Comparison of ENCODE assay signal across 8 mouse cellular contexts in genomic region chr2:52742256-52743158, GRCm38 (mm10). TPM values are rescaled to one million over a fixed set of nuclear protein-coding genes. Genes with fewer than 3 reads are reported as not detected.
DNase-seq lines count a peak whose midpoint lies in the region; ATAC-seq and TF ChIP-seq lines count a peak whose summit lies in the region.

Stam2 (minus strand) TSS chr2:52742281.

- no peaks in the 10 kb centered on the region for H3K9me3 ChIP-seq in heart, embryonic 10.5 days
- H3K9me3 ChIP-seq in kidney, embryonic 15.5 days (replicated peaks) = peaks cover under 1% of the 10 kb centered on the region; the same call in 1 of the 2 replicates

- peak within 1 kb of the TSS; percentile 86 for H3K9ac ChIP-seq in kidney, embryonic 15.5 days

- peak within 1 kb of the TSS; percentile 83 for H3K4me3 ChIP-seq in heart, embryonic 10.5 days
- peak within 1 kb of the TSS; percentile 95 for H3K4me3 ChIP-seq in kidney, embryonic 15.5 days (replicated peaks)

- H3K4me2 ChIP-seq in kidney, embryonic 15.5 days = peak within 1 kb of the TSS; percentile 71

- 0 out of 2 replicates have a peak, but pooled peaks have one; percentile 15 for TF ChIP-seq CTCF in brain, embryonic 14.5 days (IDR thresholded peaks at IDR 0.05; ENCODE audit: borderline replicate concordance, extremely low read depth, insufficient read depth, insufficient read length)

- peak; percentile 90 for ATAC-seq in erythroblast, adult 5-6 weeks (replicated peaks; ENCODE audit: low FRiP score, poor library complexity, severe bottlenecking)
- peak; percentile 94 for ATAC-seq in kidney, embryonic 15.5 days (replicated peaks; ENCODE audit: low FRiP score)

- WGBS in heart, embryonic 10.5 days = 7% methylated on average over 54 of the region's 54 CpGs
- 8% methylated on average over 54 of the region's 54 CpGs for WGBS in kidney, embryonic 15.5 days

- peaks cover 6% of the 10 kb centered on the region; the same call in 1 of the 2 replicates for H3K36me3 ChIP-seq in heart, embryonic 10.5 days
- peaks cover 11% of the 10 kb centered on the region for H3K36me3 ChIP-seq in kidney, embryonic 15.5 days

- TF ChIP-seq POLR2A in brain, embryonic 14.5 days (IDR thresholded peaks at IDR 0.05; ENCODE audit: borderline replicate concordance, extremely low read depth, insufficient read depth, insufficient read length, poor library complexity, severe bottlenecking) = peak; percentile 25; the same call in 1 of the 2 replicates

- H3K4me1 ChIP-seq in heart, embryonic 10.5 days = 0 out of 2 replicates have a peak, but pooled peaks cover 4% of the 10 kb centered on the region
- H3K4me1 ChIP-seq in kidney, embryonic 15.5 days = peaks cover 7% of the 10 kb centered on the region

- DNase-seq in CD4-positive helper T cell, adult 2 months (ENCODE audit: low read depth, low spot score) = peak; percentile 91
- peak; percentile 96 for DNase-seq in brain, embryonic 14.5 days (ENCODE audit: low read depth)
- DNase-seq in heart, embryonic 10.5 days (ENCODE audit: low spot score) = peak; percentile 95
- DNase-seq in liver = peak; percentile 86
- DNase-seq in monocyte, adult 2 months (ENCODE audit: low read depth in 1 of 2, low spot score in 2 of 2) = peak; percentile 79 to 91
- peak; percentile 68 to 78 for DNase-seq in spleen, postnatal 14 days (ENCODE audit: low spot score in 2 of 2)

- peak within 1 kb of the TSS; percentile 100 for H3K27ac ChIP-seq in heart, embryonic 10.5 days
- H3K27ac ChIP-seq in kidney, embryonic 15.5 days = peak within 1 kb of the TSS; percentile 98

- H3K27me3 ChIP-seq in heart, embryonic 10.5 days (ENCODE audit: insufficient read depth, poor library complexity, severe bottlenecking) = no peaks in the 10 kb centered on the region
- H3K27me3 ChIP-seq in kidney, embryonic 15.5 days = no peaks in the 10 kb centered on the region

RNA-seq across cellular contexts. Expression of gene Stam2, which starts in this region (rescaled TPM):
- polyA plus RNA-seq in brain, embryonic 14.5 days (2012; rRNA removed) = 23.5 and 25.9 TPM in 2 replicates
- total RNA-seq in erythroblast, adult 5-6 weeks (2015; ENCODE audit: low replicate concordance) = 4.8 and 12.1 TPM in 2 replicates
- total RNA-seq in erythroblast, adult 5-6 weeks (2017; ENCODE audit: low replicate concordance) = 5.5 and 5.9 TPM in 2 replicates
- polyA plus RNA-seq in heart, embryonic 10.5 days (2016; fragmentation: Nextera tagmentation; extraction: Ambion mirVana) = 30.5 and 35.2 TPM in 2 replicates
- polyA plus RNA-seq in kidney, embryonic 15.5 days (2015; fragmentation: Nextera tagmentation; extraction: Ambion mirVana) = 34.9 and 37.5 TPM in 2 replicates

Comparison
In these comparisons a context has a peak if more than half of its experiments do, and no peak if none do; other contexts are left out.
1. Peak in every context shown above with its lines: DNase-seq, ATAC-seq, H3K4me3 ChIP-seq and H3K27ac ChIP-seq.